Mouse (Mus musculus) thymus, postnatal 4 days (tissue): ENCODE data around the gene E2f6.

Experiments used
- DNase-seq: peaks from one replicate; pipeline ENCODE4 v3.0.0; 2021

The E2f6 gene

DNA sequence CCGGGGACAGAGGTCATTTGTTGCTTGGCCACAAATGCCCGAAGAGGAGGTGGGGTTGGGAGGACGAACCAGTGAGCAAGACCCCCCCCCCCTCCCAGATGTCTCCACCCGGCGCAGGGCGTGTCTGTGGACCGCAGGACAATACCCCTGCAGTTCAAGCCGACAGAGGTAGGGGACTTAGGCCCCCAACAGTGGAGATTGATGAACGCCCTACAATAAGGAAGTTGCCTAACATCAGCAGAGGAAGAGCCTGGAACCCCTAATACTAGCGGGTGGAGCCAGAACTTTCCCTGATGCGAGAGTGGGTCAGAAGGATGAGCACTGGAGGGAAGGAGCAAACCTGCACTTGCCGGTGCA lies 9.8 kb upstream of the E2f6 start:
- DNase-seq, result no peak

DNA sequence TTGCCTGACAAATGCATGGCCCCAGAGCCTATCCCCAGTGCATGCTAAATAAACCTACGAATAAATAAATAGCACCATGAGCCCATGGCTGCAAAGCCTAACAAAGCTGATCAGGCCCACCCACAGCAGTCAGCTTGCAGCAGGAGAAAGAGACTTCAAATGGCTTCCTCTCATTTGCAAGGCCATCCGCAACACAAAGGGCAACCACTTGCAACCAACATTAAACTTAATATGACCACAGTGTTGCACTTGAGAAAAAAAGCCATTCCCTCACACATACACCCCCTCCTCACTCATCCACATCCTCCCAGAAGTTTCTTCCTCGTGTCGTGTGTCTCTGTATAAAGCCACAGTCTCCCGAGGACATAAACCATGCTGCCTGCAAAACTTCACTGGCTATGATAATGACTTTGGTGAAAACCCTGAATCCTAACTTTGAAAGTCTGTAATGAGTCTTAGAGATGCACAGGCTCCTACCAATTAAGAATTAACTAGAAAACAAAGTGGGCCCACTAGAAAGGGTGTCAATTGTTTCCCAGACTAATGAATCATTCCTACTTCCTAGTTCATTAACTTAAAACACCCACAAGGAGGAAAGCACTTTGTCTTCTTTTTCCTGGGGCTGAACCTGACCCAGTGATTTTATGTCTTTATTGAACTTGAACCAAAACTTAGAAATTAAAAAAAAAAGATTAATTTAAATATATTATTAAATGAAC lies 7.4 kb upstream of the E2f6 start:
- no peak for DNase-seq

DNA sequence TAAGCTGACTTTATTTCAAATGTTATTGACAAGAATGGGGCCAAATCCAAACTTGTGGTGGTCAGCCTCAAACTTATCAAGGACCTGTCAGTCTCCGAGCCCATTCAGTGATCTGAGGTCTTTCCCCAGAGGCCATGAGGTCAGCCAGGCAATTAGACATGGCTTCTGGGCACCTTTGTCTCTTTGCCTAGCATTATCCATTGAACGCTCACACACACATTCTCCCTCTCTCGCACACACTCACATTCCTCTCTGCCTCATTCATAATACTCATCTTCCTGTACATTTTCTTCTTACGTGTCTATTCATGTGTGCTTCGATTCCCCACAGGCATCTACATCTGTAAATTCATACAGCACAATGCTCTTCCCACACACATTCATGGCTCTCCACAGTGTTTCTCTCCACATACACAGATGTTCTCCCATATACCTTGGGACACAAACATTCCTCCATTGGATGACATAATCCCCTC lies 6.8 kb upstream of the E2f6 start:
- DNase-seq, result no peak

DNA sequence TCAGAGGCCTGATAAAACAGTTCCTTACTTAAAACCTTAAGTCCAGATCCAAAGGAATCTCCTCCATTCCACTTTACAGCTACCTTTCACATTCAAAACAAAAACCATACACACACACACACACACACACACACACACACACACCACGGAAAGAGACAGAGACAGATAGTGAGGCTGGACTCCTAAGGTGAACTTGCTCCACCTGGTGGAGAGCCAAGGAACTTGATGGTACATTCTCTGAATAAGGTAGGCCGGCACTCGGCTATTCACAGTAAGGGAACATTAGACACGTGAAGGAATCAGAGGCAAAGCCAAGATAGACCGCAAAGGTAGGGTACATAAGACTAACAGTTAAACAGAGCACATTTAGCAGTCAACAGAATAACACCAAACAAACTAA lies 5.3 kb upstream of the E2f6 start:
- DNase-seq, result peak; percentile 88

DNA sequence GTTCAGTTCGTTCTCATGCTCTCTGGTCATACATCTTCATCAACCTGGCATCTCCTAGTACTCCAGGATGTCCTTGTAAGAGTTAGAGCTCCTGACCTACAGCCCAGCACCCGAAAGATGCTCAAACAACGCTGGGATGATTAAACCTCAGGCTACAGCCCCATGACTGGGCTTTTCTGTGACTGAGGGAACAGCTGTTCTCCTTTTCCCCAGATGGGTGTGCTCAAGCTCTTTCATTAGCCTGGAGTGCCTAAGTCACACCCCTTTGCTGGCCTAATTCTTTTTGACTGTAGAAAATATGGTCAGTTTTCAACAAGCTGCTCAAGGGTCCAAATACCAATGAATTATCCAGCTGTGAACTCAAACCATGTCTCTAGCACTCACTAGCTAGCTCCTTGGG lies 2.7 kb upstream of the E2f6 start:
- peak; percentile 27 for DNase-seq

DNA sequence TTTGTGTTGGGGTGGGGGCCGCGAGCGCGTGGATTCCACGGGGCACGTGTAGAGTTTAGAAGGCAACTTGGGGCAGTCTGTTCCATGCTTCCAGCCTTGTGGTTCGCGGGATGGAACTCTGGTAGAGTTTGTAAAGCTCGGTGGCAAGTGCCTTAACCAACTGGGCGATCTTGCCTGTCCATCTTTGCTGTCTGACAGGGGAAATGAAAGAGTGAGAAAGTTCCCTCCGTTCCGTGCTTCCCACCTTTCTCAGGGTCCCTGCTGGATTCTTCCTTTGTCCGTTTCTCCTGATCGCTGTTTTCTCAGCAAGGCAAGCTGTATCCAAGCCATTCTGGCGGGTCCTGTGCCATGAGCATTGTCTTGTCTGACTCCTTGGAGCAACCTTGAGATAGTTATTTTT lies 714 bp downstream of the E2f6 start:
- DNase-seq, result no peak

DNA sequence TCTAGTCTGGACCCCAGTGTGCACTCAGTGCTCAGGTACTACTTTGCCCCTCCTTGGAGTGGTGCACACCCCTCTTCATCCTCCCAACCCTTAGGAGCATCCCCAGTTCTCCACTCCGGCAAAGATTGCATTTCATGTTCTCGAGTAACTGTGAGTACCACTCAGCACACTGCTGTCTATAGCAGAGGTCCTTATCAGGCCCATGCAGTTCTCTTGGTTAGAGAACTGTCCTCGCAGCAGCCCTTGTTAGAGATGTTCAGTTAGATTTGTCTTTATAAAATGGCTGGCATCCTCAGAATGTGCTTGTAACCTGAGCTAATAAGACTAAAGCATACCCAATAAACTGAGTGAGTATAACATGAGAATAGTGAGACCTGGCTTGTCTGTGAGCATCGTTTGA lies 6.4 kb downstream of the E2f6 start:
- DNase-seq, result no peak

DNA sequence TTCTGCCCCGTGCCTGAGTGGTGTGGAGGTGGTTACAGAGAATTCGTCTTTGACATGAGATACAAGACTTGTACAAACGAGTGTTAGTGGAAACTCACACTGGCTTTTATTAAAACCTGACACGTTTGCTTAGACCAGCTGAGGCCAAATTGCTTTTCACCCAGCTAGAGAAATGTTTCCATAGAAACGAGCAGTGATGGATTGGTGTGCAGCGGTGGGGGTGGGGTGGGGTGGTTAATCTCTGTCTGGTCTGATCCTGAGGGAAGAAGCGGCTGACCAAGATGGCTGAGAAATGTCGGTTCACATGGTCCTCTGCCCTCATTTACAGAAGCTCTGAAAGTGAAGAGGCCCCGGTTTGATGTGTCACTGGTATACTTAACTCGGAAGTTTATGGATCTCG lies 7.8 kb downstream of the E2f6 start:
- no peak for DNase-seq

DNA sequence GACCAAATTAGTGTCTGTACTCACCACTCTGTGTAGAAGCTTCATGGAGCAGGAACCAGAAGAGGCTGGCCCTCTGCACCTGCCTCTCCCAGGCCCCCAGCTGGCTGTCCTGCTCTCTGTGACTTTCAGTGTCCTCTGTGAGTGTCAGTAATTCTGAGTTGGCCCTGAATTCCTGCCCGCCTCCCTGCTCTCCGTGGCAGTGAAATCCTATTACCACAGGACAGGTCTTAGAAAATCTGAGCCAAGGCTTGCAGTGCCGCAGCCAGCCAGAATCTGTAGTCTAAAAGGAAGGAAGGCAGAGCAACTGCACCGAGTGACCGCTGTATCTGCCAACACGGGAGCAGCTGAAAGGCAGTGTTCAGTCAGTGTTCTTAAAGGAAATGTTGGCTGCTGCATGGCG lies 10.0 kb downstream of the E2f6 start:
- no peak for DNase-seq

DNA sequence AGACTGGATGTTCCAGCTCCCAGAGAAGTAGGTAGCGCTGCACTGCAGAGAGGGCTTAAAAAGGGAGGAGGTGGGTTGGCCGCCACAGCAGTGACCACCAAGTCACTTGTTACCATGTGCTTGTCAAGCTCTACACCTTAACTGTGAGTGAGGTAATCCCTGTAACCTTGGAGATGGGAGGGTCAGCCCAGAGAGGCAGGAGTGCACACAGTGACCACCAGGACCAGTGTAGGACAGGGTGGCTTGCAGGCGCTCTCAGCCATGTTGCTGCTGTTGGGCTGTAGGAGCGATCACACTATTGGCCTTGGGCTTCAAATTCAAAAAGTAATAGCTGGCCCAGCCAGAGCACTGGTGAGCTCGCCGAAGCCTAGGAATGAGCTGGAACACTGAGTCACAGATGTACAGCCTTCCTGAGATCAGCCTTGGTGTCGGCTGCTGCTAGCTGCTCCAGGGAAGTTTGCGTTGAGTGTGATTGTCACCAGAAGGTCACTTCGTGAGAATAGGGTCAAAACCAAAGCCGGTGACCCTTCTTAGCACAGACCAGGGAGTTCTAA lies 11.5 kb downstream of the E2f6 start:
- no peak for DNase-seq

DNA sequence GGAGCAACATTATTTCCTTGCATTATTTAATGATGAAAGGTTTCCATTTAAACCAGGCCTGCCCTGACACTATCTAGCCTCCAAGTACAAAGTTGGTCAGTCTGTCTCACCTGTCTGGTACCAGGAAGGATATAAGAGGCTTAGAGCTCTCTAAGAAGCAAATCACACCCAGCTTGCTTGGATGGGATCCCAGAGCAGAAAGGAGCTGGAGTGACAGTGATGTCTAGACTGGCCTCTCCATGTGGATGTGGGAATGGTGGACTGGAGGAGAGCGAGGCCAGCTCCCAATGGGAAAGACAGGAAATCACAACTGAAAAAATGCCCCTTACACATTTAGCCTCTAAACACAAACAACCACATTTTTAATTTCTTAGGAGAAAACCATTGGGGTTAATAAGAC lies 12.9 kb downstream of the E2f6 start:
- no peak for DNase-seq

DNA sequence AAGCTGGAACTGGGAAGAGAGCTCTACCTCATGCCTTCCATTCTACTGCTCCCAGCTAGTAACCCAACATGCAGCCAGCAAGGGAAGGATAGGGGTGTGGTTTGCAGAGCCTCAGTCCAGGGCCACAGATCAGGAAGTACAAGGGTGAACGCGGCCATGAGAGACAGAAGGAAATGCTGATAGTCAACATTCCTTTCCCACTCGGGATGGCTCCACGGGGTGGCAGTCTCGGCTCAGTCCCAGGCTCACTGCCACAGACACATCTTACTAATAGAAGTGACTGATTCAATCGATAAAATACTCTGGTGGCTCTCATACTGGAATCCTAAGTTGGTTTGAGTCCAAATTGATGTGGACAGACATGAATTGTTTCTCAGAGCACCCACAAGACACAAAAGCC lies 17.7 kb downstream of the E2f6 start:
- DNase-seq, result no peak

DNA sequence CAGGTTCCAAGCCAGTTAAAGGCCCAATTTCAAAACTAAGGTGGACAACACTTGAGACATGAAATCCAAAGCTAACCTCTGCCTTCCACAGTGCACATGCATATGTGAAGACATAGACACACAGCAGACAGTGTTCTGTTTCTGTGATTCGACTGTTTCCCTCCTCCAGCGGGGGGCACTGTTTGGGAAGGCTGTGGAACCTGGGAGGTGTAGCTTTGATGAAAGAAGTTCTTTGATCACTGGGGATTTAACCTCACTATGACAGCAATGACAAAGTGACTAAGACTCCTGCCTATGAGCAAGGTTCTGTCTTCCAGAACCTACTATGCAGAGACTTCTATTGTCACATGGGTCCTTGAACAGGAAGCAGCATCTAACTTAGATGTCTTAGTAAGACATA lies 19.0 kb downstream of the E2f6 start:
- peak; percentile 22 for DNase-seq

DNA sequence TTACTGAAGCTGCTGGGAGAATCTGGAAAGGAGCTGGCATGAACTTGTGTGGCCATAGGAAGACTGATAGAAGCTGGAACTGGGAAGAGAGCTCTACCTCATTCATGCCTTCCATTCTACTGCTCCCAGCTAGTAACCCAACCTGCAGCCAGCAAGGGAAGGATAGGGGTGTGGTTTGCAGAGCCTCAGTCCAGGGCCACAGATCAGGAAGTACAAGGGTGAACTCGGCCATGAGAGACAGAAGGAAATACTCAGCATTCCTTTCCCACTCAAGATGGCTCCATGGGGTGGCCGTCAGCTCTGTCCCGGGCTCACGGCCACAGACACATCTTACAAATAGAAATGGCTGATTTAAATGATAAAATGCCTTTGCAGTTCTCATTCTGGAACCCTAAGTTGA lies 20.3 kb downstream of the E2f6 start:
- no peak for DNase-seq

DNA sequence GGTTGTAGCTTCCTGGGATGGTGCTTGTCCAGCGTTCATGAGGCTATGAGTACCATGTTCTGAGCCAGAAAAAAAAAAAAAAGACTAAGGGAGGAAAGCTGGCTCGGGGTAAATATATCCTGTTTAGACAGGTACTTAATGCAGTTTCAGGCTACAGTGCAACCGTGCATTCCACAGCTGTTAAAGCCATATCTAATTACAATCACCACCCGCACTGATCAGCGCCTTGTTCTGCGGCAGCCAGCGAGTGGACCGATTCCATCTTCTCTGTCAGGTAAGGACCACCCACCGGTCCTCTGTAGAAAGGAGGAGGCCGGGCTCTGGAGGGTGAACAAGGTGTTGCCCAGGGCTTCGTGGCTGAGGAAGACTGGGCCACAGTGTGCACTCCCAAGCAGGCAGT lies 23.9 kb downstream of the E2f6 start:
- no peak for DNase-seq

DNA sequence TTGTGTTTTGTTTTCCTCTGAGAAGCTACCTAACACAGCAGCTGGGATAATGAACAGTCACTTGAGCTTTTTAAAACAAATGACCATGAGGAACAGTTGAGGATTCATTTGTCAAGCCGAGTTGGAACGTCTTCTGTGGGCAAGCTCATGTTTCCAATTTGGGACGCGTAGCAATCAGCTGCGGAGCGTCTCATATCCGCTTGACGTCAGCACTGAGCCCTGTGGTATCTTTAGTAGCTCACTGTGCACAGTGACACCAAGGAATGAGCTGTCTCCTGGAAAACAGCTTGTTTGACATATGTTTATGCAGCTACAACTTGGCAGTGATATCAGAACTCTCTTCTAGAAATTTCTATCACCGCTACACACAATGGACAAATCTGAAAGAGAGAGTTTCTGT lies 25.4 kb downstream of the E2f6 start:
- no peak for DNase-seq

DNA sequence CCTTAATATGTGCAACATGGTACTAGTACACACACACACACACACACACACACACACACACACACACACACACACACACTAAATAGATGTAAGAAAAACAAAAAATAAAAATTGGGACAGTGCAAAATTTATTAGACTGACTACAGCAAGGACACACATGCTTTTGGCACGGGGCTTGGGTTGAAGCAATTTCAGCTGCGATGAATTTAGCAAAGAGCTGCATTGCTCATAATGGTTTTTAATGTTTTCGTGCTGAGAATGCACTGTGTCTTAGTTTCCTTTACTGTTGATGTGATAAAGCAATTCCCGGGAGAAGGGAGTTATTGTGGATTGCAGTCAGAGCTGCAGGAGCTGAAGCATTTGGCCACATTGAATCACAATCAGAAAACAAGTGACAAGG lies 27.0 kb downstream of the E2f6 start:
- DNase-seq, result no peak

DNA sequence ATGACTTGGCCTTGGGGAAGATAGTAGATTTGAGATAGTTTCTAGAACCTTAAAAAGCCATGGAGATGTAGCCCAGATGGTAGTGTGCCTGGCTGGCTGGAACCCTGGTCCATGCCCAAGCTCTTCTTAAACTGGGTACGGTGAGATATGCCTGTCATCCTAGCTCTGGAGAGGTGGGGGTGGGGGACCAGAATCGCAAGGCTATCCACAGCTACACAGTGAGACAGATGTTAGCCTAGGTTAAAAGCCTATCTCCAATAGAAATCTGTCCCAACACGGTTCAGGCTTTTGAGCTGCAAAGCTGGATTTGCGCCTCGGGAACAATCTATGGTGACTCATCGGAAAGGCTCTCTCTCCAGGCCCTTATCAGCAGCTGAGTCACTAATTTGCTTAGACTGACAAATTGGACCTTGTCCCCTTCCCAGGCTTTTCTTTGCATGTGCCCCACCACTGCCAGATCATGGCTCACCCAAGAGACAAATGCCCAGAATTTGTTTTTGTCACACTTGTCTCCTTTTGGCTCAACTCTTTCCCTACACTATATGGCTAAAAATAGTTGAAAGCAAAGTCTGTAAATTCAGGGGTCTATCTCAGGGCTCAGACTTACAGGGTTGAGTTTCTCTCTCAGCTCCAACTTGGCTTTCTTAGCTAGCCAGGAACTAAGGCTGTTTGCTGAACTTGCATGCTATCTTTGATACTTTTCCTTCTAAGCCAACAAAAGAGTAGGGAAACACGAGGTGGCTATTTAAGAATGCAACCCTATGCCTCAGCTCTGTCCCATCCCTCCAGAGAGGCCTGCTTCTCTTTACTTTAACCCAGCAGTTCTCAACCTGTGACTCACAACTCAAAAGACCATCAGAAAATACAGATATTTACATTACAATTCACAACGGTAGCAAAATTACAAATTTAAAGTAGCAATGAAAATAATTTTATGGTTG lies 30.3 kb downstream of the E2f6 start:
- DNase-seq, result no peak

DNA sequence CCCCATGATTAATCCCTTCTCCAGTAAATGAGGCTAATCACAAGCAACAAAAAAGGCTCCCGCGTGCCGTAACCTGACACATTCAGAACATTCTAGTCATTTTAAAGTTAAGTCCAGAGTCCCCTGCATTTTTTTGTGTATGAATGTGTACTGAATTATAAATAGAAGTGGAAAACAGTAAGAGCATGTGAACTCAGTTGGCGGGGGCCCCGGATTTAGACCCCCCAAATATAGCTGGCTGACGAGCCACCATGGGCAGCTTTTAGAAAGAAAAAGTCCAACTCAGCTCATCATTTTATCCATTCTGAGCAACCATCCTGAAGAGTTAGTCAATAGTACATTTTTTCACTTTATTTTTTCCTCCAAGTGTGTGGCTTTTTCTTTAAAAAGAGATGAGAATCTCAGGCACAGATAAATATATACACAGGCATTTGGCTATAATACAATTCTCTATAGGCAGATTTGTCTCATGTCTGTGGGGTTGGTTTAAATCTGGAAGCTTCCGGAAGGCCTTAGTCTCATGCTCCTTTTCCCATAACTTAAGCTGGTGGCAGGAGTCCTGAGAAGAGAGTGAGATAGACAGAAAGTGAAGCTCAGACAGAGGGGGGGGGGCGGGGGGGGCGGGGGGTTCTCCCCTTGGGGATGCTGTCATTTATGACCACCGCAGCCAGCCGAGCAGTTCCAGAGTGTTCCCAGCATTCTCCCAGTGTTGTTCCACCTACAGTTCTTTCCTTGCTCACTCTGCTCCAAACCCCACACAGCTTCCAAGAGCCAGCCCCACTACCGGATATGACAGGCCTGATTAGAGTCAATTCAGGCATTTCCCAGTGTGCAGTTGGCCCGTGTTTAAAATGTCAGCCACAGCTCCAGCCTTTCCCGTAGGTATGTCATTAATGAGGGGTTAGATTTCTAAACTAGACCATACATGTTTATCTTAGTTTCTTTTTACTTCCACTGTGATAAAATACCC lies 34.1 kb downstream of the E2f6 start:
- DNase-seq, result no peak

DNA sequence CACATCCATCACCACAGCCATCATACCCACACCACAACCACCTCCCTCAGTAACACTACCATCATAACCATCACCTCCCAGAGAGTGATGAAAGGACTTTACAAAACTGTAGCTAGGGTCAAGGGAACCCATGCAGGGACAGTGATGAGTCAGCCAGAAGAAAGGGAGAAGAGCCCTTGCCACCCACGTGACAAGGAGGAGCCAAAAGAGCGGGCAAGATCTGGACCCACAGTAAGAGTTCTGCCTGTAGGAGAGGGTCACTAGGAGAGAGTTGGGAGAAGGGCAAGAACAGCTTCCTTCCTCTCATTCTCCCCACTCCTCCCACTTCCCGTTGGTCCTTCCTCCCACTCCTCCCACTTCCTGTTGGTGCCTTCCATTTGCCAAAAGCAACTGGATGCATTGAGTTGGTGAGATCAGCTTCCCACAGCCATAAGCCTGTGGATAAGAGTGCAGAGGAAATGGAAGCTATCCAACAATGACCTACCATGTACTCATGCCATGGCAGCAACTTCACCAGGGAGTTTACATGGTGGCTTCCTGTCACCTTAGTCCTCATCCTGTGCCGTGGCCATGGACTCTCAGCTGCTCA lies 36.5 kb downstream of the E2f6 start:
- DNase-seq, result no peak

DNA sequence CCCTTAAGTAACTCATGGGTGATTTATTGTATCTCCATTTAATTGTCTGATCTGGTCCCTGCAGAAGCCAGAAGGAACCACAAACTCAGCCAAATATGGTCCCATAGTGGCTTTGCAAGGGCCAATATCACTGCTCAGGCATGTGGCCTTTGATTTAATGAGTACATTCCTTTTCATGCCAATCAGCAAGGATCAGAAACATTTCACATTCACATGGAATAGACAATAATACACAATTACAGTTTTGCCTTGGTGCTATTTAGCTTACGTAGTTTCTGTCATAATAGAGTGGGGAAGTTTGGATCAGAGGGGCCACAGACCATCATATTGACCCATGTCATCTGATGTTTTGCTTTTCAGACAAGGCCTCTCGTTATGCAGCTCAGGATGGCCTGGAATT lies 37.7 kb downstream of the E2f6 start:
- no peak for DNase-seq

DNA sequence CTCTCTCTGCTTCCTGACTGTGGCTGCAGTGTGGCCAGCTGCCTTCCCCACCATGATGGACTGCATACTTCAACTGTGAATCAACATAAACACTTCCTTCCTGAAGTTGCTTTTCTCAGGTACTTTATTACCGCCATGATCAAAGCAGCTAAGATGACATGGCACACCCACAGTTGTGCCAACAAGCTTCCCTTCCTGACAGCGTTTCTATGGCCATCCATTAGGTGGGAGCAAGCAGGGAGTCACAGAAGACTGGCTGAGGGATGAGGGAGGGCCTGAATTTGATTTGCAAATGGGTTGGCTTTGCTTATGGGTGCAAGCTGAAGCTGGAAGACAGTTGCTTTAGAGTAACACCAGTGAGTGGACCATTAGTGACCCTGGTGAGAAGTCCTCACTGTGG lies 39.1 kb downstream of the E2f6 start:
- no peak for DNase-seq
